Mouse (Mus musculus) lung, embryonic 14.5 days (tissue): Measurements from ENCODE around the gene Muc5ac. TPM values are rescaled to one million over a fixed set of nuclear protein-coding genes. Genes with fewer than 3 reads are reported as not detected.

Experiments
- ATAC-seq: fragments of 200-750 bp; cut with Nextera tagmentation; 2 replicates; pipeline ENCODE4 v1.8.0; 2017; ENCODE audit warnings: mild to moderate bottlenecking, moderate TSS enrichment, moderate library complexity; ENCODE audit not compliant: insufficient read depth
- DNase-seq: peaks from one replicate; pipeline ENCODE4 v3.0.0-alpha.2; 2015
- H3K27ac ChIP-seq: fragments of 300-500 bp; sonication (generic); 2 replicates; pipeline ENCODE4 v1.5.1; 2014; ENCODE audit warnings: low read depth, mild to moderate bottlenecking, moderate library complexity
- H3K27me3 ChIP-seq: fragments of 300-500 bp; sonication (generic); 2 replicates; pipeline ENCODE4 v1.6.1; 2014; ENCODE audit warnings: low read length, control low read depth; ENCODE audit not compliant: insufficient read depth
- H3K36me3 ChIP-seq: fragments of 300-500 bp; sonication (generic); 2 replicates; pipeline ENCODE4 v1.6.1; 2014; ENCODE audit warnings: control low read depth; ENCODE audit not compliant: insufficient read depth
- H3K4me1 ChIP-seq: fragments of 300-500 bp; sonication (generic); 2 replicates; pipeline ENCODE4 v1.6.1; 2014; ENCODE audit warnings: antibody characterized with exemption, control low read depth; ENCODE audit not compliant: insufficient read depth
- H3K4me2 ChIP-seq: fragments of 300-500 bp; sonication (generic); 2 replicates; pipeline ENCODE4 v1.6.1; 2014; ENCODE audit warnings: mild to moderate bottlenecking
- H3K4me3 ChIP-seq: fragments of 300-500 bp; sonication (generic); 2 replicates; pipeline ENCODE4 v1.5.1; 2014; ENCODE audit warnings: low read depth, low read length
- H3K9ac ChIP-seq: fragments of 300-500 bp; sonication (generic); 2 replicates; pipeline ENCODE4 v1.6.1; 2014
- H3K9me3 ChIP-seq: fragments of 300-500 bp; sonication (generic); 2 replicates; pipeline ENCODE4 v1.6.1; 2016; ENCODE audit warnings: low read depth, low read length, control low read depth
- CTCF ChIP-seq: IDR thresholded peaks from 2 replicates; pipeline ENCODE4 v1.5.1; 2016; ENCODE audit warnings: antibody characterized with exemption, low read depth
- WGBS: fragments of 180-500 bp; shearing (Covaris S2); extraction: QIAGEN DNeasy Blood & Tissue Kit; methylation state at CpG from one replicate; pipeline ENCODE4 v1.1.7; 2014; 5-methylcytosine and 5-hydroxymethylcytosine counted together
- polyA plus RNA-seq: library from polyadenylated mRNA; unstranded; fragments of >200 nt; fragmentation: Nextera tagmentation; extraction: Ambion mirVana; gene quantifications from 2 replicates; pipeline ENCODE4 v1.2.1, GENCODE M21; 2014

Muc5ac gene
- polyA plus RNA-seq, 1 experiment from 2014 or later: 0.28 TPM

DNA sequence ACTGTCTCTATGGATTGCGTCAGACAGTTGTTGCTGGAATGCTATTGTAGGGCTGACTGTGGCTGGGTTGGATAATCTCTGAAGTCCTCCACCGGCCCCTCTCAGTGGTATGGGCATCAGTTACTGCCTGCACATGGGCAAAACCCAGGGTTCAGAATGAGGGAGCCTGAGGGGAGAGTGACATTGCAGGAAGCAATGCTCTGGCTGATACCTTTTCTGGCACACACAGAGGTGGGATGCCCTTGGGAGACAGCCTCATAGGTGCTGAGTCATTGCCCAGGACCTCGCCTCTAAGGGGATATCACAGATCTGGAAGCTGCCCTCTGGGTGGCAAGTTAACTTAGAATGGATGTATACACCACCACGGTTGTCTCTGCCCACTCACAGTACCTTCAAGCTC, 24.5 kb downstream of the Muc5ac start:
- 69% methylated on average over 4 of the region's 4 CpGs for WGBS
- ATAC-seq: no peak
- H3K4me1 ChIP-seq: no peaks in the 10 kb centered on the region
- H3K27ac ChIP-seq: no peak overlapping the region
- H3K9ac ChIP-seq: no peak overlapping the region
- H3K36me3 ChIP-seq: no peaks in the 10 kb centered on the region
- no peaks in the 10 kb centered on the region for H3K27me3 ChIP-seq
- no peaks in the 10 kb centered on the region for H3K9me3 ChIP-seq
- no peak overlapping the region for H3K4me2 ChIP-seq
- TF ChIP-seq CTCF: no peak
- DNase-seq: no peak
- H3K4me3 ChIP-seq: no peak overlapping the region

DNA sequence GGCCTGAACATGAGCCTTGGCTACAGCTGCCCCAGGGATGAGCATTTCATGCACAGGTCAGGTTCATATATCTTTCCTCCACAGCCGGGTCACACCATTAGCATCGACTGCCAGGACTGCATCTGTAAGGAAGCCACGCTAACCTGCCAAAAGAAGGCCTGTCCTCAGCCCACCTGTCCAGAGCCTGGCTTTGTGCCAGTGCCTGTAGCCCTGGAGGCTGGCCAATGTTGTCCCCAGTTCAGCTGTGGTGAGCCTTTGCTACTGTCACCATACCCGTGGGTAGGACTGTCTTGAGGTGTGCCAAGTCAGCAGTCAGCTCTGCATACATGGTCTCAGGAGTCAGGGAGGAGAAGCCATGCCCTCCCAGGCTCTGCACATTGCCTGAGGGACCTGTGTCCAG, 26.6 kb downstream of the Muc5ac start:
- ATAC-seq (no peak), DNase-seq (no peak)
- H3K4me1 ChIP-seq: no peaks in the 10 kb centered on the region
- no peaks in the 10 kb centered on the region for H3K9me3 ChIP-seq
- no peaks in the 10 kb centered on the region for H3K36me3 ChIP-seq
- no peak overlapping the region for H3K4me2 ChIP-seq
- no peak overlapping the region for H3K27ac ChIP-seq
- no peaks in the 10 kb centered on the region for H3K27me3 ChIP-seq
- no peak overlapping the region for H3K4me3 ChIP-seq
- no peak for TF ChIP-seq CTCF
- WGBS: 69% methylated on average over 4 of the region's 4 CpGs
- H3K9ac ChIP-seq: no peak overlapping the region

DNA sequence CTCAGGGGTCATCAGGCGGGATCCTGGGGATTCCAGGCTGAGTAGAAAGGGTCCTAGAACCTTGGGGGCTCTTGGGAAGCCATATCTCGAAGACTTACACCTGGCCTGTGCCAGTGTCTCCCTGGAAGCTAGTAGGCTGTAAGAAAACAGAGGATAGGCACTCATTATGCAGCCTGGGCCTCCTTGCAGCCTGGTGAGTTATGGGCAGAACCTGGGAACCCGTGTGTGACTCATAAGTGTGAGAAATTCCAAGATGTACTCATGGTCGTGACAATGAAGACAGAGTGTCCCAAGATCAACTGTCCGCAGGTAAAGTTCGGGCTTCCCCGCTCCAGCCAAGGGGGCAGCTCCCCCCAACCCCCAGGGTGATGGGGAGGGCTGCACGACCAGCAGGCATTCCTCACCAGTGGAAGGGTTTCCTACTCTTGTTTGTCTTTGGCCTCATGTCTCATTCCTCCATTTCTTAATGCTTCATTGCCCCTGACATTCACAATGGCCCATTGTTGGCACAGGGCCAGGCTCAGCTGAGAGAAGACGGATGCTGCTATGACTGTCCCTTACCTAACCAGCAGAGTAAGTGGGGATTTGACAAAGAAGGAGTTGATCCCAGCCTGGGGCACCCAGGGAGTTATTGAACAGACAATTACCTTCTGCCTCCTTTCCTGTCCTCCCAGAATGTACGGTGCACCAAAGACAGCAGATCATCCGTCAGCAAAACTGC, 28.7 kb downstream of the Muc5ac start:
- Histone ChIP-seq H3K9me3 (no peaks in the 10 kb centered on the region), H3K27me3 (no peaks in the 10 kb centered on the region), H3K9ac (no peak overlapping the region), H3K36me3 (no peaks in the 10 kb centered on the region), H3K4me1 (no peaks in the 10 kb centered on the region), H3K27ac (no peak overlapping the region), H3K4me2 (no peak overlapping the region), H3K4me3 (no peak overlapping the region)
- TF ChIP-seq CTCF: no peak
- 60% methylated on average over 11 of the region's 11 CpGs for WGBS
- ATAC-seq (no peak), DNase-seq (peak; percentile 62)

DNA sequence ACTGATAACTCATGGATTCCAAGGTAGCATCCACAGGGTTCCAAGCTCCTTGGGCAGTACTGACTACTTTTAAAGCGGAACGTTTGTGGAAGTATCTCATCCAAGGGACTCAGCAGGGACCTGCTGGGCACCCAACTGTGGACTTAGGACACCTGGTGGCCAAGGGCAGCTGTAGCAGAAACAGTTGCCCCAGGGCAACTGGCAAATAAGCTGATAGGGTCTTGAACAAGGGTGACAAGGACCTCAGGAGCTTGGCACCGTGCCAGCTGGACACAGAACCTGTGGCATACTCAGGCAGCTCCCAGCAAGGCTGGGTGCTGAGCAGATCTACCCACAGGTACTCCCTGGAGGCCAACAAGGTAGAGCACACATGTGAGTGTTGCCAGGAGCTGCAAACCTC, 29.5 kb downstream of the Muc5ac start:
- ATAC-seq (no peak), DNase-seq (peak; percentile 5)
- Histone ChIP-seq H3K4me3 (no peak overlapping the region), H3K4me1 (no peaks in the 10 kb centered on the region), H3K27me3 (no peaks in the 10 kb centered on the region), H3K27ac (no peak overlapping the region), H3K9ac (no peak overlapping the region), H3K4me2 (no peak overlapping the region), H3K36me3 (no peaks in the 10 kb centered on the region), H3K9me3 (no peaks in the 10 kb centered on the region)
- 76% methylated on average over 3 of the region's 3 CpGs for WGBS
- peak; percentile 30; the same call in 1 of the 2 replicates for TF ChIP-seq CTCF

DNA sequence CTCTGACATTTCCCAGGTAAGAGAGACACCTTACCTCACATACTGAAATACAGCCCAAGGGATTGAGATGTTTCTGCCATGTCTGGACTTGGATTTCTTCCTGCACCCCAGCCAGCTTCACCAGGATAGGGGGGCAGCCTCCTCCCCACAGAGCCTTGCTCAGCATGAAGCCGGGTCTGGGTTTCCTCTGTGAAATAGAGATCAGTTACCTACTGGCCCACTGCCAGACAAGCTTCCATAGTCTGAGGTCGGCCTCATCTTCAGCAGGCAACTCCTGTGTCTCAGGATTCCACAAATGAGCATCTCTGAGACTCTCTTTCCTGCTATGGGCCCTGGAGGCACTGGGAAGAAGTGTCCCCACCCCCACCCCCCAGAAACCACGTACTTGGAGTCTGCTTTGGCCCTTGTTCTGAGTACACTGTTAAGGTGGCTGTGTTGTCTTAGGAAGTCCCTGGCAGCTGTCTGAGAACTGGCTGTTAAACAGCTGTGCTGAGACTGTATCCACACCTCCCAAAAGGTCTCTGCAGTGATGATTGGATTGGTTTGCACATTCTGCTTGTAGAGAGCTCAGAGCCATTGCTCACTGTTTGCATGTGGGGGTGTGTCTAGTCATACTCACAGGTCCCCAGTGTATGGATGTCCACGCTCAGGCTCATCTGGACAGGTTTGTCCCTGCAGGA, 34.0 kb downstream of the Muc5ac start:
- no peaks in the 10 kb centered on the region for H3K27me3 ChIP-seq
- no peaks in the 10 kb centered on the region for H3K4me1 ChIP-seq
- DNase-seq (peak; percentile 6), ATAC-seq (0 out of 2 replicates have a peak, but pooled peaks have one; percentile 21)
- no peak overlapping the region for H3K4me3 ChIP-seq
- 38% methylated on average over 4 of the region's 4 CpGs for WGBS
- H3K27ac ChIP-seq: no peak overlapping the region
- no peak overlapping the region for H3K4me2 ChIP-seq
- TF ChIP-seq CTCF: no peak
- H3K36me3 ChIP-seq: no peaks in the 10 kb centered on the region
- no peaks in the 10 kb centered on the region for H3K9me3 ChIP-seq
- H3K9ac ChIP-seq: no peak overlapping the region

DNA sequence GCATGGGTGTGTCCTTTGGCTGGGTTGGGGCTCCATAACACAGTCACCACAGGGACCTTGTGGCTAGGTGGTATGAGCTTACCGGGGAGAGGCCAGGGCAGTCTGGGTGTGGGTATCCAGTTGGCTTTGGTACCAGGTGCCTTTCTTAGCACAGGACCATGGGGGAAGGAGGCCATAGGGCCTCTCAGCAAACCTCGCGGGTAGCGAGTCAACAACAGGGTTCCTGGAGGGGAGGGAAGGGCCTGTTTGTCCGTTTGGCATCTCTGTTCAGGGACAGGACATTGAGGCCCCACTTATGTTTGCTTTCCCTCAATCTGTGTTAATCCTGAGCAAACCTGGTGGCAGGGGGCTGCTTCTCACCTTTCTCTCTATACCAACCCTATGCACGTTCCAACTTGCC, 34.9 kb downstream of the Muc5ac start:
- H3K9ac ChIP-seq: no peak overlapping the region
- no peaks in the 10 kb centered on the region for H3K27me3 ChIP-seq
- WGBS: 67% methylated on average over 6 of the region's 6 CpGs
- H3K4me1 ChIP-seq: no peaks in the 10 kb centered on the region
- H3K9me3 ChIP-seq: no peaks in the 10 kb centered on the region
- no peaks in the 10 kb centered on the region for H3K36me3 ChIP-seq
- DNase-seq (no peak), ATAC-seq (no peak)
- H3K4me2 ChIP-seq: no peak overlapping the region
- no peak overlapping the region for H3K27ac ChIP-seq
- H3K4me3 ChIP-seq: no peak overlapping the region
- no peak for TF ChIP-seq CTCF

DNA sequence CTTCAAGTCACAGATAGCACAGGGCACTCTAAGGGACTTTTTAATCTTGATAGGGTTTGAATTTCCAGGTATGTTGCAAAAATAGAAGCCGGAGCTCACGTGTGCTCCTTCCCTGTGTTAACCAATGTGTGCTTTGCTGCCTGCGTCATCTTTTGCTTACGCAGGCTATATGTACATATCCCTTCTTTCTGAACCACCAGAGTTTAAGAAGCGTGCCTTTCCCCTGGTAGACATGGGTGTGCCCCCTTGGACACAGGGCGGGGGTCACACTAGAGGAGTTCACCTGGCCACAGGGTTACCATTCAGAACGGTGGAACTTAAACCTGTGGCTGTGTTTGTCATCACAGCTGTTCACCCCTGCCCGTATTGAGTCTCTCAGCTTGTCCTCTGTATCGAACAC, 35.6 kb downstream of the Muc5ac start:
- Histone ChIP-seq H3K4me2 (no peak overlapping the region), H3K9ac (no peak overlapping the region), H3K36me3 (no peaks in the 10 kb centered on the region), H3K27ac (no peak overlapping the region), H3K27me3 (no peaks in the 10 kb centered on the region), H3K4me1 (no peaks in the 10 kb centered on the region), H3K9me3 (no peaks in the 10 kb centered on the region), H3K4me3 (no peak overlapping the region)
- no peak for ATAC-seq
- no peak for TF ChIP-seq CTCF
- DNase-seq: no peak
- 76% methylated on average over 9 of the region's 9 CpGs for WGBS
